Mouse (Mus musculus): ENCODE measurements at regions not wholly inside any gene's neighbourhood (a gene's known extent, or its start where the extent isn't known, plus 50 kb on each side); places are given as distances from the start of the nearest gene placed in this dataset.

DNA sequence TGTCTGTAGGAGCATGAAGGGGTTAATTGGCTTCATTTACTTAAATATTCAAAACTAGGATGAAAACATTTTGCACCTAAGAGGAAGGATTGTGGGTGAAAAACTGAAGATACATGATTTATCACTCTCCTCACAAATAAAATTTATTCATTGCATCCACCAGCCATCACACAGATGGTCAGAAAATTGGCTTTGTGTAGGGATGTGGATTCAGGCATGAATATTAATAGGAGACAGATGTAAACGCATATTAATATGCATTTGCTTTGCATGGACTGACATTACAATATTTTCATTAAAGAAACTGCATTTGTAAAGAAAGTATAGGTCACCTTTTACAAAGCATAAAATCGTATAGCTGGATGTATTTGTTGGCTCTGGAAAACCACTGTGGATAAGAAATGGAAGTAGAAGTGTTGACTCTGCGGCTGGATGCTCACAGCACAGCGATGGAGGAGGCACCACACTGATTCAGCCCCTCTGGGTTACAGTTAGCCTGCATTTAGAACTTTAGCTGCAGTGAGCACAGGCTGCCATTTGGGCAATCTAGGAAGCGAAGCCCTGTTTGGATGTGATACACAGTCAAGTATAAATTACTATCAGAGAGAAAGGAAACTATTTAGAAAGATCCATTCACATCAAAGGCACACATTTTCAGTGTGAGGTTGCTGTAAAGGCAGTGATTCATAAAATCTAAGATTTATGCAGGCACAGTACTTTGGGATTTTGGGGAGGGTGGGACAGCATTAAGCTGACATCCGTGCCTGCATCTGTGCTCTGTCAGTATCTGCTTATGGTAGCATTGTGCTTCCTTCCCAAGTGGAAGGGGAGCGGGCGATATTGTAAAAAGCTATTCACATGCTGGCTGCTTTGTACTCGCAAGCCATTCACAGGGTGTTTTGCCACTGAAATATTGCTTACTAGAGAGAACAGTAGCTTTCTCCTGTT is 135.1 kb upstream of the Fam92a start:
- no peak for TF ChIP-seq CTCF (IDR thresholded peaks at IDR 0.05; ENCODE audit: borderline replicate concordance, insufficient read depth, low read length)
- no peak for TF ChIP-seq POLR2A (IDR thresholded peaks at IDR 0.05; ENCODE audit: low read depth, low read length)

Measured in embryonic fibroblast, embryonic 13.5 days (primary cell).